Mouse (Mus musculus) CH12.LX (cell line): ENCODE data around the gene Fam189a2. TPM values are rescaled to one million over a fixed set of nuclear protein-coding genes. Genes with fewer than 3 reads are reported as not detected.

Source experiments
- DNase-seq: peaks from one replicate; pipeline ENCODE4 v3.0.0-alpha.2; 2013; ENCODE audit errors: extremely low read depth
- H3K27ac ChIP-seq: 2 replicates; pipeline ENCODE4 v1.5.1; 2012; ENCODE audit warnings: low read depth, mild to moderate bottlenecking, control low read depth, moderate library complexity; ENCODE audit not compliant: insufficient read depth
- H3K27me3 ChIP-seq: replicated peaks from 2 replicates; pipeline ENCODE3; 2012; ENCODE audit warnings: inconsistent platforms
- H3K36me3 ChIP-seq, 2 experiments: replicated peaks in 1 of 2; 2 replicates each; pipeline versions ENCODE3 to v1.6.1; 2012; ENCODE audit warnings: inconsistent platforms in 1 of 2, low read length in 1 of 2, mild to moderate bottlenecking in 1 of 2, mixed read lengths in 1 of 2, moderate library complexity in 1 of 2; ENCODE audit not compliant: control insufficient read depth in 1 of 2, insufficient read depth in 1 of 2
- H3K4me1 ChIP-seq, 2 experiments: 2 replicates each; pipeline ENCODE4 v1.6.1; 2012; ENCODE audit warnings: inconsistent platforms in 1 of 2, moderate library complexity in 1 of 2; ENCODE audit not compliant: insufficient read depth in 2 of 2, control insufficient read depth in 1 of 2
- H3K4me2 ChIP-seq: 2 replicates; pipeline ENCODE4 v1.6.1; 2012; ENCODE audit warnings: low read depth, mild to moderate bottlenecking, control low read depth; ENCODE audit not compliant: poor library complexity, insufficient read depth, severe bottlenecking
- H3K4me3 ChIP-seq, 3 experiments: fragments of 150-350 bp in 1 of 3; sonication (generic) in 1 of 3; replicated peaks in 1 of 3; 2 replicates each; pipeline versions ENCODE3 to v1.5.1; 2011 to 2012; ENCODE audit warnings: low read depth in 2 of 3, low read length in 2 of 3, mild to moderate bottlenecking in 2 of 3, moderate library complexity in 2 of 3, control low read depth in 1 of 3, improper control_type of control experiment in 1 of 3, inconsistent platforms in 1 of 3, mixed read lengths in 1 of 3; ENCODE audit not compliant: poor library complexity in 1 of 3
- H3K79me2 ChIP-seq: replicated peaks from 2 replicates; pipeline ENCODE4 v1.6.1; 2012; ENCODE audit warnings: mild to moderate bottlenecking, moderate library complexity; ENCODE audit not compliant: control insufficient read depth, poor library complexity, insufficient read depth, severe bottlenecking; ENCODE audit errors: extremely low read depth
- H3K9ac ChIP-seq: 2 replicates; pipeline ENCODE4 v1.6.1; 2012; ENCODE audit warnings: low read depth, mild to moderate bottlenecking, control low read depth, moderate library complexity; ENCODE audit not compliant: insufficient read depth
- H3K9me3 ChIP-seq: replicated peaks from 2 replicates; pipeline ENCODE3; 2012; ENCODE audit warnings: low read length, inconsistent platforms, mixed read lengths
- BHLHE40 ChIP-seq: IDR thresholded peaks from 2 replicates; pipeline ENCODE4 v1.6.1; 2011; ENCODE audit warnings: mild to moderate bottlenecking, low read depth, low read length, improper control_type of control experiment
- CHD1 ChIP-seq: IDR thresholded peaks from 2 replicates; pipeline ENCODE4 v1.6.1; 2012; ENCODE audit warnings: low read depth, low read length, improper control_type of control experiment, inconsistent platforms
- CHD2 ChIP-seq: IDR thresholded peaks from 2 replicates; pipeline ENCODE4 v1.6.1; 2011; ENCODE audit warnings: low read length, improper control_type of control experiment
- CTCF ChIP-seq, 2 experiments: IDR thresholded peaks in 1 of 2; conservative IDR thresholded peaks in 1 of 2; 2 replicates each; pipeline ENCODE4 v1.5.1; 2011 to 2012; ENCODE audit warnings: low read depth in 2 of 2, low read length in 2 of 2, improper control_type of control experiment in 1 of 2, inconsistent platforms in 1 of 2, mild to moderate bottlenecking in 1 of 2, moderate library complexity in 1 of 2
- E2F4 ChIP-seq: IDR thresholded peaks from 2 replicates; pipeline ENCODE4 v1.6.1; 2011; ENCODE audit warnings: low read depth, low read length, improper control_type of control experiment; ENCODE audit not compliant: insufficient replicate concordance
- ETS1 ChIP-seq: conservative IDR thresholded peaks from 2 replicates; pipeline ENCODE4 v1.6.1; 2012; ENCODE audit warnings: low read depth, mild to moderate bottlenecking, inconsistent platforms, low read length, improper control_type of control experiment, moderate library complexity
- GABPA ChIP-seq: IDR thresholded peaks from 2 replicates; pipeline ENCODE4 v1.6.1; 2012; ENCODE audit warnings: low read depth, low read length, improper control_type of control experiment, inconsistent platforms; ENCODE audit not compliant: insufficient replicate concordance
- HCFC1 ChIP-seq: IDR thresholded peaks from 2 replicates; pipeline ENCODE4 v1.6.1; 2012; ENCODE audit warnings: low read depth, mild to moderate bottlenecking, inconsistent platforms, low read length, improper control_type of control experiment
- JUN ChIP-seq: IDR thresholded peaks from 2 replicates; pipeline ENCODE4 v1.6.1; 2011; ENCODE audit warnings: low read depth, mild to moderate bottlenecking, low read length, improper control_type of control experiment, moderate library complexity; ENCODE audit not compliant: insufficient read depth
- JUND ChIP-seq: conservative IDR thresholded peaks from 2 replicates; pipeline ENCODE4 v1.6.1; 2011; ENCODE audit warnings: low read depth, low read length, improper control_type of control experiment
- MAFK ChIP-seq: IDR thresholded peaks from 2 replicates; pipeline ENCODE4 v1.6.1; 2011; ENCODE audit warnings: low read length, improper control_type of control experiment; ENCODE audit not compliant: insufficient replicate concordance
- MYC ChIP-seq: IDR thresholded peaks from 2 replicates; pipeline ENCODE4 v1.6.1; 2011; ENCODE audit warnings: low read depth, mild to moderate bottlenecking, improper control_type of control experiment, low read length
- NELFE ChIP-seq: IDR thresholded peaks from 2 replicates; pipeline ENCODE4 v1.6.1; 2011; ENCODE audit warnings: low read depth, low read length, improper control_type of control experiment
- NRF1 ChIP-seq: IDR thresholded peaks from 2 replicates; pipeline ENCODE4 v1.6.1; 2014; ENCODE audit warnings: low read depth, mild to moderate bottlenecking, inconsistent platforms, low read length, improper control_type of control experiment, moderate library complexity
- PAX5 ChIP-seq: IDR thresholded peaks from 2 replicates; pipeline ENCODE4 v1.6.1; 2012; ENCODE audit warnings: low read length, inconsistent platforms, mixed read lengths
- POLR2A ChIP-seq: IDR thresholded peaks from 2 replicates; pipeline ENCODE4 v1.6.1; 2011; ENCODE audit warnings: low read depth, mild to moderate bottlenecking, improper control_type of control experiment, low read length
- RAD21 ChIP-seq: IDR thresholded peaks from 2 replicates; pipeline ENCODE4 v1.6.1; 2011; ENCODE audit warnings: low read depth, mild to moderate bottlenecking, low read length, improper control_type of control experiment, moderate library complexity
- RCOR1 ChIP-seq: conservative IDR thresholded peaks from 2 replicates; pipeline ENCODE4 v1.6.1; 2012; ENCODE audit warnings: low read depth, mild to moderate bottlenecking, inconsistent platforms, low read length, improper control_type of control experiment
- SIN3A ChIP-seq: IDR thresholded peaks from 2 replicates; pipeline ENCODE4 v1.6.1; 2012; ENCODE audit warnings: low read length, improper control_type of control experiment, inconsistent platforms
- SMC3 ChIP-seq: IDR thresholded peaks from 2 replicates; pipeline ENCODE4 v1.6.1; 2011; ENCODE audit warnings: low read depth, low read length, improper control_type of control experiment
- TBP ChIP-seq: conservative IDR thresholded peaks from 2 replicates; pipeline ENCODE4 v1.6.1; 2011; ENCODE audit warnings: low read depth, low read length, improper control_type of control experiment
- TCF12 ChIP-seq: IDR thresholded peaks from 2 replicates; pipeline ENCODE4 v1.6.1; 2014; ENCODE audit warnings: low read depth, mild to moderate bottlenecking, inconsistent platforms, low read length, improper control_type of control experiment
- USF1 ChIP-seq: IDR thresholded peaks from 2 replicates; pipeline ENCODE4 v1.6.1; 2014; ENCODE audit warnings: low read depth, mild to moderate bottlenecking, inconsistent platforms, low read length, improper control_type of control experiment
- USF2 ChIP-seq: conservative IDR thresholded peaks from 2 replicates; pipeline ENCODE4 v1.6.1; 2011; ENCODE audit warnings: low read depth, low read length, improper control_type of control experiment
- ZC3H11A ChIP-seq: IDR thresholded peaks from 2 replicates; pipeline ENCODE4 v1.6.1; 2012; ENCODE audit warnings: low read depth, mild to moderate bottlenecking, inconsistent platforms, low read length, improper control_type of control experiment
- ZKSCAN1 ChIP-seq: IDR thresholded peaks from 2 replicates; pipeline ENCODE4 v1.6.1; 2012; ENCODE audit warnings: low read depth, inconsistent platforms, low read length, improper control_type of control experiment, borderline replicate concordance
- ZMIZ1 ChIP-seq: IDR thresholded peaks from 2 replicates; pipeline ENCODE4 v1.6.1; 2012; ENCODE audit warnings: low read depth, mild to moderate bottlenecking, inconsistent platforms, low read length, improper control_type of control experiment
- ZNF384 ChIP-seq: IDR thresholded peaks from 2 replicates; pipeline ENCODE4 v1.6.1; 2012; ENCODE audit warnings: low read depth, low read length, improper control_type of control experiment, inconsistent platforms
- dilution Hi-C: fragments of 300-500 bp; cut with MboI; formaldehyde crosslinking; loops from 2 replicates; pipeline ENCODE4 v1.14.3; 2020; ENCODE audit warnings: low sequenced_read_pairs; ENCODE audit not compliant: extremely low pct_unique_long_range_greater_than_20kb, extremely low pct_ligation_motif_present
- in situ Hi-C: fragments of 300-500 bp; cut with MboI; formaldehyde crosslinking; loops from 3 replicates; pipeline ENCODE4 v1.14.3; 2019; ENCODE audit warnings: low sequenced_read_pairs, low pct_ligation_motif_present, low pct_unique_long_range_greater_than_20kb, mixed read lengths
- polyA plus RNA-seq: library from polyadenylated mRNA; unstranded; fragments of >175 nt; gene quantifications from 2 replicates; pipeline ENCODE4 v1.2.1, GENCODE M21; 2012; ENCODE audit warnings: low read depth; ENCODE audit not compliant: insufficient read length
- total RNA-seq, 2 experiments: library from RNA; depleted of rRNA; stranded (reverse); fragments of 300-350 nt in 1 of 2; fragments of >200 nt in 1 of 2; gene quantifications; 2 replicates each; pipeline ENCODE4 v1.2.3; 2012 to 2014

Gene Fam189a2
- total and polyA plus RNA-seq, 3 experiments, result not detected

DNA sequence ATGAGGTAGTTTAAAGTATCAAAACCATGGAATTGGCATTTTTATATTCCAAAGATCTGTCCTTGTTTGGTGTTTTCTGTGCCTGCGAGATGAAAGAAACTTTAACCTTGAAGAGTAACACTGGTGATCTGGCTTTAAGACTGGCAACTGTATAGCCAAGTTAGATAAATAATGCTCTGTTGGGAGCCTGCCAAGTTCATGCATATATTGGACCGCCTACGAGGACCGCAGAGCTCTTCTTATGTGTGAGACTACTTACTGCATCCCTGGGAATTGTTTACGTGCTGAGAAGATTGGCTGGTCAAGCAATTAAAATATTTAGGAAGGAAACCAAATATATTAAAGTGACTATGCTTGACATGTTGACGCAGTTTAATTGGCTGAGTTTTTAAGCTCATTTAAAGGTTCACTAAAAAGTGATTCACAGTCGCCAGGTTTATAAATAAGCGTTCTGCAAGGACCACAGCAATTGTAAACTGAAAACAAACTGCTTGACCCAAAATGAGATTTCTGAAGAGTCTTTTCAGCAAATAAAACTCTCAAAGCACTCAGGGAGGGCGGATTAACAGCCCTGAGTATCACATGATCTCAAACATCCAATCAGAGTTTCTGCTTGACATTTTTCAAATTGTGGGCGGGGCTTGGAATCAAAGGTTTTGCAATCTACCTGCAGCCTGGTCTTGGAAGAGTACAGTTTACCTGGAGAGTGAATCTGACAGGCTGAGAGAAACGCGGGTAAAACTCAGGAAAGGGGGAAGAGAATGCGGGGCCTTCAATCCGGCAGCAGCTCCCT lies 8.4 kb upstream of the Fam189a2 start:
- H3K36me3 ChIP-seq, result no peaks in the 10 kb centered on the region
- H3K4me3 ChIP-seq, result no peak overlapping the region
- no peaks in the 10 kb centered on the region for H3K27me3 ChIP-seq
- dilution Hi-C loops (no loop called here), in situ Hi-C loops (no loop called here)
- no peaks in the 10 kb centered on the region for H3K4me1 ChIP-seq
- no peak for DNase-seq
- H3K4me2 ChIP-seq, result no peak overlapping the region
- H3K27ac ChIP-seq, result no peak overlapping the region
- no peaks in the 10 kb centered on the region for H3K9me3 ChIP-seq
- H3K9ac ChIP-seq, result no peak overlapping the region
- TF ChIP-seq PAX5 (no peak), JUND (no peak), RCOR1 (no peak), HCFC1 (no peak), POLR2A (no peak), ZKSCAN1 (no peak), TBP (no peak), CHD2 (no peak), E2F4 (no peak), ZC3H11A (no peak), MYC (no peak), GABPA (no peak), CTCF (conservative IDR thresholded peaks at IDR 0.05 in 1 of 2, IDR thresholded peaks at IDR 0.05 in 1 of 2; ENCODE audit: low read depth in 2 of 2, low read length in 2 of 2) (no peak), USF2 (no peak), BHLHE40 (no peak), RAD21 (no peak), TCF12 (no peak), SMC3 (no peak), NELFE (no peak)
- no peaks in the 10 kb centered on the region for H3K79me2 ChIP-seq

DNA sequence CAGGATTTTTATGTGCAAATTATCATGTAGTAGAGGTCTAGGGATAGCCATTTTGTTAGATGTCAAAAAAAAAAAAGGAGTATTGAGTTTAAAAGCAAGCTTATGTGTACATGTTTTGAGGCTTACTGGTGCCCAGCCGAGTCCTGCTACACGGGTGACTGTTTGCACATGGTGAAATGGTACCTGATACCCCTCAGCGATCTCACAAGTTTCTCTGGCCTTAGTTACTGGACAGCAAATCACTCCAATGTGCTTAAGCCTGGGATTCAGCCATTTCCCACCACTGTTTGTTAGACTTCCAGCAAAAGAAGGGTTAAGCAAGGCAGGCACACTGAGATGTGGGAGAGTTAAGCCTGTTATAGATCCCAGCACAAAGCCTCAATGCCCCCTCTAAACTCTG lies 3.5 kb upstream of the Fam189a2 start:
- Histone ChIP-seq H3K4me2 (no peak overlapping the region), H3K4me3 (no peak overlapping the region), H3K36me3 (no peaks in the 10 kb centered on the region), H3K4me1 (no peaks in the 10 kb centered on the region), H3K27me3 (no peaks in the 10 kb centered on the region), H3K27ac (no peak overlapping the region), H3K9me3 (peaks cover 1% of the 10 kb centered on the region), H3K9ac (no peak overlapping the region), H3K79me2 (no peaks in the 10 kb centered on the region)
- dilution Hi-C loops (no loop called here), in situ Hi-C loops (no loop called here)
- no peak for DNase-seq
- TF ChIP-seq RCOR1 (no peak), USF1 (no peak), NRF1 (no peak), HCFC1 (no peak), USF2 (no peak), E2F4 (no peak), SIN3A (no peak), CHD1 (no peak), JUND (no peak), JUN (no peak), MAFK (no peak), ZMIZ1 (no peak), TBP (no peak), ETS1 (no peak), ZNF384 (no peak)
